Mouse (Mus musculus) limb, embryonic 11.5 days (tissue): ENCODE data around the gene Tef. TPM values are rescaled to one million over a fixed set of nuclear protein-coding genes. Genes with fewer than 3 reads are reported as not detected.

ENCODE experiments used
- ATAC-seq: fragments of 200-750 bp; cut with Nextera tagmentation; 2 replicates; pipeline ENCODE4 v1.8.0; 2017; ENCODE audit warnings: low read depth; ENCODE audit not compliant: insufficient number of reproducible peaks, low FRiP score, low TSS enrichment
- DNase-seq: peaks from one replicate; pipeline ENCODE4 v3.0.0-alpha.2; 2015; ENCODE audit warnings: low spot score
- H3K27ac ChIP-seq: fragments of 300-500 bp; sonication (generic); replicated peaks from 2 replicates; pipeline ENCODE4 v1.5.1; 2014; ENCODE audit warnings: low read depth, mild to moderate bottlenecking, low read length
- H3K27me3 ChIP-seq: fragments of 300-500 bp; sonication (generic); 2 replicates; pipeline ENCODE4 v1.6.1; 2014; ENCODE audit warnings: mild to moderate bottlenecking, low read length, mixed read lengths; ENCODE audit not compliant: control insufficient read depth, insufficient read depth
- H3K36me3 ChIP-seq: fragments of 300-500 bp; sonication (generic); 2 replicates; pipeline ENCODE4 v1.6.1; 2014; ENCODE audit warnings: mild to moderate bottlenecking, low read length, moderate library complexity, mixed read lengths; ENCODE audit not compliant: control insufficient read depth, insufficient read depth
- H3K4me1 ChIP-seq: fragments of 300-500 bp; sonication (generic); 2 replicates; pipeline ENCODE4 v1.6.1; 2014; ENCODE audit warnings: low read length, mixed read lengths; ENCODE audit not compliant: control insufficient read depth, insufficient read depth
- H3K4me2 ChIP-seq: fragments of 300-500 bp; sonication (generic); 2 replicates; pipeline ENCODE4 v1.6.1; 2014; ENCODE audit warnings: low read depth, mild to moderate bottlenecking, moderate library complexity; ENCODE audit not compliant: severe bottlenecking
- H3K4me3 ChIP-seq: fragments of 300-500 bp; sonication (generic); 2 replicates; pipeline ENCODE4 v1.5.1; 2014; ENCODE audit warnings: low read depth, low read length
- H3K9ac ChIP-seq: fragments of 300-500 bp; sonication (generic); 2 replicates; pipeline ENCODE4 v1.6.1; 2014; ENCODE audit warnings: mild to moderate bottlenecking, low read length
- H3K9me3 ChIP-seq: fragments of 300-500 bp; sonication (generic); 2 replicates; pipeline ENCODE4 v1.6.1; 2016; ENCODE audit warnings: low read length; ENCODE audit not compliant: control insufficient read depth
- WGBS: fragments of 180-500 bp; shearing (Covaris S2); extraction: QIAGEN DNeasy Blood & Tissue Kit; methylation state at CpG from one replicate; pipeline ENCODE4 v1.1.7; 2014; 5-methylcytosine and 5-hydroxymethylcytosine counted together
- polyA plus RNA-seq: library from polyadenylated mRNA; unstranded; fragments of >200 nt; fragmentation: Nextera tagmentation; extraction: Ambion mirVana; gene quantifications from 2 replicates; pipeline ENCODE4 v1.2.1, GENCODE M21; 2014

Tef gene
- polyA plus RNA-seq, 1 experiment from 2014 or later: 14.6 TPM

- no peak overlapping the region for H3K27ac ChIP-seq
- WGBS: 95% methylated on average over 8 of the region's 8 CpGs
- no peaks in the 10 kb centered on the region for H3K9me3 ChIP-seq
- H3K27me3 ChIP-seq: no peaks in the 10 kb centered on the region
- no peak overlapping the region for H3K4me3 ChIP-seq
- DNase-seq: no peak
- H3K4me2 ChIP-seq: no peak overlapping the region
- H3K4me1 ChIP-seq: no peaks in the 10 kb centered on the region
- ATAC-seq: no peak
- no peak overlapping the region for H3K9ac ChIP-seq
- H3K36me3 ChIP-seq: peaks cover 39% of the 10 kb centered on the region
Measured at GRCm38 (mm10) chr15:81785701-81786100, 16.5 kb upstream of the Tef start.

- H3K4me3 ChIP-seq: no peak overlapping the region
- peaks cover 36% of the 10 kb centered on the region for H3K36me3 ChIP-seq
- no peak overlapping the region for H3K4me2 ChIP-seq
- no peaks in the 10 kb centered on the region for H3K4me1 ChIP-seq
- no peaks in the 10 kb centered on the region for H3K27me3 ChIP-seq
- no peak for DNase-seq
- WGBS: 94% methylated on average over 13 of the region's 13 CpGs
- H3K9me3 ChIP-seq: no peaks in the 10 kb centered on the region
- no peak for ATAC-seq
- H3K27ac ChIP-seq: no peak overlapping the region
- no peak overlapping the region for H3K9ac ChIP-seq
Measured at GRCm38 (mm10) chr15:81787525-81787924, 14.7 kb upstream of the Tef start.

- Histone ChIP-seq H3K4me1 (no peaks in the 10 kb centered on the region), H3K9me3 (no peaks in the 10 kb centered on the region), H3K4me2 (no peak overlapping the region), H3K27me3 (no peaks in the 10 kb centered on the region), H3K36me3 (peaks cover 26% of the 10 kb centered on the region), H3K27ac (no peak overlapping the region), H3K9ac (no peak overlapping the region), H3K4me3 (no peak overlapping the region)
- no peak for ATAC-seq
- DNase-seq: no peak
- 94% methylated on average over 9 of the region's 9 CpGs for WGBS
Measured at GRCm38 (mm10) chr15:81792444-81792843, 9.8 kb upstream of the Tef start.

- Histone ChIP-seq H3K4me2 (no peak overlapping the region), H3K36me3 (peaks cover 21% of the 10 kb centered on the region), H3K27ac (no peak overlapping the region), H3K27me3 (no peaks in the 10 kb centered on the region), H3K4me3 (no peak overlapping the region), H3K9ac (no peak overlapping the region), H3K4me1 (no peaks in the 10 kb centered on the region), H3K9me3 (no peaks in the 10 kb centered on the region)
- WGBS: 66% methylated on average over 3 of the region's 3 CpGs
- DNase-seq (no peak), ATAC-seq (no peak)
Measured at GRCm38 (mm10) chr15:81796228-81796627, 6.0 kb upstream of the Tef start.

GRCm38 (mm10) chr15:81797861-81798260 lies 4.4 kb upstream of the Tef start:
- H3K9me3 ChIP-seq: no peaks in the 10 kb centered on the region; the same call in 1 of the 2 replicates
- ATAC-seq: no peak
- H3K9ac ChIP-seq: no peak overlapping the region
- H3K27me3 ChIP-seq: no peaks in the 10 kb centered on the region
- peaks cover 5% of the 10 kb centered on the region for H3K4me1 ChIP-seq
- H3K4me3 ChIP-seq: no peak overlapping the region
- peaks cover 9% of the 10 kb centered on the region for H3K36me3 ChIP-seq
- WGBS: 84% methylated on average over 6 of the region's 6 CpGs
- H3K4me2 ChIP-seq: no peak overlapping the region
- no peak for DNase-seq
- no peak overlapping the region for H3K27ac ChIP-seq

- WGBS: 88% methylated on average over 4 of the region's 4 CpGs
- H3K4me3 ChIP-seq: no peak overlapping the region
- no peaks in the 10 kb centered on the region; the same call in 1 of the 2 replicates for H3K9me3 ChIP-seq
- H3K27me3 ChIP-seq: no peaks in the 10 kb centered on the region
- DNase-seq (no peak), ATAC-seq (no peak)
- peaks cover 8% of the 10 kb centered on the region for H3K4me1 ChIP-seq
- peaks cover 4% of the 10 kb centered on the region for H3K36me3 ChIP-seq
- H3K9ac ChIP-seq: no peak overlapping the region
- no peak overlapping the region for H3K27ac ChIP-seq
- no peak overlapping the region for H3K4me2 ChIP-seq
Measured at GRCm38 (mm10) chr15:81798421-81798820, 3.8 kb upstream of the Tef start.

GRCm38 (mm10) chr15:81800391-81800790 lies 1.8 kb upstream of the Tef start:
- Histone ChIP-seq H3K27ac (no peak overlapping the region), H3K27me3 (no peaks in the 10 kb centered on the region), H3K9ac (no peak overlapping the region), H3K4me1 (peaks cover 8% of the 10 kb centered on the region), H3K36me3 (peaks cover 4% of the 10 kb centered on the region), H3K4me3 (no peak overlapping the region), H3K9me3 (no peaks in the 10 kb centered on the region; the same call in 1 of the 2 replicates), H3K4me2 (no peak overlapping the region)
- 75% methylated on average over 3 of the region's 3 CpGs for WGBS
- DNase-seq (no peak), ATAC-seq (no peak)

GRCm38 (mm10) chr15:81802941-81803351 lies 725 bp downstream of the Tef start:
- Histone ChIP-seq H3K27ac (no peak overlapping the region; the same call in 1 of the 2 replicates), H3K27me3 (no peaks in the 10 kb centered on the region), H3K4me1 (peaks cover 8% of the 10 kb centered on the region), H3K9ac (peak overlapping the region; percentile 27), H3K36me3 (no peaks in the 10 kb centered on the region), H3K4me3 (peak overlapping the region; percentile 17; the same call in 1 of the 2 replicates), H3K9me3 (no peaks in the 10 kb centered on the region; the same call in 1 of the 2 replicates), H3K4me2 (peak overlapping the region; percentile 41)
- peak; percentile 33; the same call in 1 of the 2 replicates for ATAC-seq
- 20% methylated on average over 8 of the region's 8 CpGs for WGBS
- no peak for DNase-seq

- Histone ChIP-seq H3K27me3 (no peaks in the 10 kb centered on the region), H3K4me1 (peaks cover 8% of the 10 kb centered on the region), H3K27ac (no peak overlapping the region), H3K9ac (no peak overlapping the region), H3K36me3 (no peaks in the 10 kb centered on the region), H3K4me2 (no peak overlapping the region), H3K4me3 (no peak overlapping the region), H3K9me3 (no peaks in the 10 kb centered on the region; the same call in 1 of the 2 replicates)
- no peak for DNase-seq
- ATAC-seq: no peak
- WGBS: 66% methylated on average over 4 of the region's 4 CpGs
Measured at GRCm38 (mm10) chr15:81803425-81803951, 1.3 kb downstream of the Tef start.
